Mouse (Mus musculus): ENCODE measurements around the gene Twf2. TPM values are rescaled to one million over a fixed set of nuclear protein-coding genes. Genes with fewer than 3 reads are reported as not detected.

Gene Twf2
- polyA plus RNA-seq, 1 experiment from 2014 or later = 54.8 TPM

- ATAC-seq (replicated peaks) = no peak
- H3K4me2 ChIP-seq (replicated peaks) = no peak overlapping the region
- no peaks in the 10 kb centered on the region for H3K4me1 ChIP-seq
- H3K27me3 ChIP-seq = no peaks in the 10 kb centered on the region
- H3K27ac ChIP-seq (replicated peaks) = no peak overlapping the region
- peaks cover 60% of the 10 kb centered on the region for H3K36me3 ChIP-seq
- no peaks in the 10 kb centered on the region for H3K9me3 ChIP-seq
- 83% methylated on average over 6 of the region's 6 CpGs for WGBS
- H3K9ac ChIP-seq (replicated peaks) = no peak overlapping the region
- H3K4me3 ChIP-seq = no peak overlapping the region
Measured at GRCm38 (mm10) chr9:106233953-106234352, 31.0 kb downstream of the Twf2 start.

- Histone ChIP-seq H3K27me3 (no peaks in the 10 kb centered on the region), H3K4me2 (replicated peaks) (no peak overlapping the region), H3K9me3 (no peaks in the 10 kb centered on the region), H3K27ac (replicated peaks) (no peak overlapping the region), H3K36me3 (peaks cover 70% of the 10 kb centered on the region), H3K9ac (replicated peaks) (no peak overlapping the region), H3K4me3 (no peak overlapping the region), H3K4me1 (no peaks in the 10 kb centered on the region)
- WGBS = 91% methylated on average over 23 of the region's 23 CpGs
- no peak for ATAC-seq (replicated peaks)
Measured at GRCm38 (mm10) chr9:106235194-106235830, 32.4 kb downstream of the Twf2 start.

- no peak overlapping the region for H3K27ac ChIP-seq (replicated peaks)
- WGBS = 91% methylated on average over 23 of the region's 23 CpGs
- H3K9me3 ChIP-seq = no peaks in the 10 kb centered on the region
- H3K4me1 ChIP-seq = no peaks in the 10 kb centered on the region
- no peak for ATAC-seq (replicated peaks)
- H3K9ac ChIP-seq (replicated peaks) = no peak overlapping the region
- H3K36me3 ChIP-seq = peaks cover 80% of the 10 kb centered on the region
- H3K4me3 ChIP-seq = no peak overlapping the region
- H3K4me2 ChIP-seq (replicated peaks) = no peak overlapping the region
- no peaks in the 10 kb centered on the region for H3K27me3 ChIP-seq
Measured at GRCm38 (mm10) chr9:106236156-106236817, 33.4 kb downstream of the Twf2 start.

- Histone ChIP-seq H3K27ac (replicated peaks) (no peak overlapping the region), H3K4me3 (no peak overlapping the region), H3K4me2 (replicated peaks) (no peak overlapping the region), H3K27me3 (no peaks in the 10 kb centered on the region), H3K36me3 (peaks cover 85% of the 10 kb centered on the region), H3K9me3 (no peaks in the 10 kb centered on the region), H3K9ac (replicated peaks) (no peak overlapping the region), H3K4me1 (no peaks in the 10 kb centered on the region)
- no peak for ATAC-seq (replicated peaks)
- WGBS = 73% methylated on average over 3 of the region's 3 CpGs
Measured at GRCm38 (mm10) chr9:106236818-106237211, 33.9 kb downstream of the Twf2 start.

- H3K27ac ChIP-seq (replicated peaks) = no peak overlapping the region
- H3K36me3 ChIP-seq = peaks cover 91% of the 10 kb centered on the region
- WGBS = 89% methylated on average over 8 of the region's 8 CpGs
- no peaks in the 10 kb centered on the region for H3K4me1 ChIP-seq
- no peaks in the 10 kb centered on the region for H3K27me3 ChIP-seq
- H3K9ac ChIP-seq (replicated peaks) = no peak overlapping the region
- no peaks in the 10 kb centered on the region for H3K9me3 ChIP-seq
- H3K4me2 ChIP-seq (replicated peaks) = no peak overlapping the region
- H3K4me3 ChIP-seq = no peak overlapping the region
- ATAC-seq (replicated peaks) = no peak
Measured at GRCm38 (mm10) chr9:106237401-106237800, 34.5 kb downstream of the Twf2 start.

- Histone ChIP-seq H3K27ac (replicated peaks) (no peak overlapping the region), H3K9ac (replicated peaks) (no peak overlapping the region), H3K4me1 (no peaks in the 10 kb centered on the region), H3K4me3 (no peak overlapping the region), H3K36me3 (peaks cover 92% of the 10 kb centered on the region), H3K4me2 (replicated peaks) (no peak overlapping the region), H3K27me3 (no peaks in the 10 kb centered on the region), H3K9me3 (no peaks in the 10 kb centered on the region)
- WGBS = 93% methylated on average over 10 of the region's 10 CpGs
- no peak for ATAC-seq (replicated peaks)
Measured at GRCm38 (mm10) chr9:106237878-106238277, 35.0 kb downstream of the Twf2 start.

- no peak overlapping the region for H3K27ac ChIP-seq (replicated peaks)
- peaks cover 7% of the 10 kb centered on the region for H3K4me1 ChIP-seq
- no peak for ATAC-seq (replicated peaks)
- H3K4me3 ChIP-seq = no peak overlapping the region
- no peaks in the 10 kb centered on the region for H3K9me3 ChIP-seq
- WGBS = 93% methylated on average over 10 of the region's 10 CpGs
- no peak overlapping the region for H3K4me2 ChIP-seq (replicated peaks)
- peaks cover 62% of the 10 kb centered on the region for H3K36me3 ChIP-seq
- no peak overlapping the region for H3K9ac ChIP-seq (replicated peaks)
- no peaks in the 10 kb centered on the region for H3K27me3 ChIP-seq
Measured at GRCm38 (mm10) chr9:106241541-106242164, 38.7 kb downstream of the Twf2 start.

- no peak overlapping the region for H3K4me3 ChIP-seq
- H3K4me2 ChIP-seq (replicated peaks) = no peak overlapping the region
- ATAC-seq (replicated peaks) = no peak
- H3K9ac ChIP-seq (replicated peaks) = no peak overlapping the region
- no peak overlapping the region for H3K27ac ChIP-seq (replicated peaks)
- H3K27me3 ChIP-seq = no peaks in the 10 kb centered on the region
- peaks cover 49% of the 10 kb centered on the region for H3K36me3 ChIP-seq
- no peaks in the 10 kb centered on the region for H3K9me3 ChIP-seq
- H3K4me1 ChIP-seq = peaks cover 14% of the 10 kb centered on the region
- 89% methylated on average over 19 of the region's 19 CpGs for WGBS
Measured at GRCm38 (mm10) chr9:106242813-106243488, 40.0 kb downstream of the Twf2 start.

GRCm38 (mm10) chr9:106249550-106249949 lies 46.6 kb downstream of the Twf2 start:
- Histone ChIP-seq H3K9ac (replicated peaks) (no peak overlapping the region), H3K9me3 (no peaks in the 10 kb centered on the region), H3K4me1 (peaks cover 24% of the 10 kb centered on the region), H3K36me3 (no peaks in the 10 kb centered on the region), H3K27me3 (no peaks in the 10 kb centered on the region), H3K27ac (replicated peaks) (no peak overlapping the region), H3K4me2 (replicated peaks) (no peak overlapping the region), H3K4me3 (no peak overlapping the region)
- ATAC-seq (replicated peaks) = no peak
- 89% methylated on average over 11 of the region's 11 CpGs for WGBS

- H3K4me1 ChIP-seq = peaks cover 24% of the 10 kb centered on the region
- H3K4me2 ChIP-seq (replicated peaks) = no peak overlapping the region
- H3K4me3 ChIP-seq = no peak overlapping the region
- H3K9me3 ChIP-seq = no peaks in the 10 kb centered on the region
- 58% methylated on average over 4 of the region's 4 CpGs for WGBS
- no peaks in the 10 kb centered on the region for H3K36me3 ChIP-seq
- no peak overlapping the region for H3K9ac ChIP-seq (replicated peaks)
- H3K27me3 ChIP-seq = no peaks in the 10 kb centered on the region
- no peak for ATAC-seq (replicated peaks)
- no peak overlapping the region for H3K27ac ChIP-seq (replicated peaks)
Measured at GRCm38 (mm10) chr9:106250245-106250644, 47.3 kb downstream of the Twf2 start.

GRCm38 (mm10) chr9:106251066-106251465 lies 48.2 kb downstream of the Twf2 start:
- Histone ChIP-seq H3K27ac (replicated peaks) (no peak overlapping the region), H3K9ac (replicated peaks) (no peak overlapping the region), H3K4me3 (no peak overlapping the region), H3K4me1 (peaks cover 23% of the 10 kb centered on the region), H3K4me2 (replicated peaks) (no peak overlapping the region), H3K36me3 (no peaks in the 10 kb centered on the region), H3K9me3 (no peaks in the 10 kb centered on the region), H3K27me3 (no peaks in the 10 kb centered on the region)
- no peak for ATAC-seq (replicated peaks)
- 86% methylated on average over 8 of the region's 8 CpGs for WGBS

- H3K4me1 ChIP-seq = no peaks in the 10 kb centered on the region
- no peaks in the 10 kb centered on the region for H3K36me3 ChIP-seq
- 78% methylated on average over 2 of the region's 2 CpGs for WGBS
- no peak overlapping the region for H3K4me3 ChIP-seq
- H3K9ac ChIP-seq (replicated peaks) = no peak overlapping the region
- no peak overlapping the region for H3K27ac ChIP-seq (replicated peaks)
- H3K4me2 ChIP-seq (replicated peaks) = no peak overlapping the region
- ATAC-seq (replicated peaks) = no peak
- H3K27me3 ChIP-seq = no peaks in the 10 kb centered on the region
- no peaks in the 10 kb centered on the region for H3K9me3 ChIP-seq
Measured at GRCm38 (mm10) chr9:106254001-106254400, 51.1 kb downstream of the Twf2 start.

Data from forebrain, embryonic 15.5 days (tissue).